Mouse (Mus musculus) heart, embryonic 16.5 days (tissue): ENCODE data around the gene Psmb11. TPM values are rescaled to one million over a fixed set of nuclear protein-coding genes. Genes with fewer than 3 reads are reported as not detected.

Experiments used
- ATAC-seq: fragments of 200-750 bp; cut with Nextera tagmentation; replicated peaks from 2 replicates; pipeline ENCODE4 v1.8.0; 2017; ENCODE audit warnings: moderate number of reproducible peaks; ENCODE audit not compliant: insufficient read depth, low FRiP score; ENCODE audit errors: extremely low read depth
- H3K27ac ChIP-seq: fragments of 300-500 bp; sonication (generic); 2 replicates; pipeline ENCODE4 v1.5.1; 2014; ENCODE audit warnings: mild to moderate bottlenecking, low read length, control low read depth, moderate library complexity
- H3K27me3 ChIP-seq: fragments of 300-500 bp; sonication (generic); 2 replicates; pipeline ENCODE4 v1.6.1; 2014; ENCODE audit warnings: low read length, mixed read lengths; ENCODE audit not compliant: control insufficient read depth, insufficient read depth
- H3K36me3 ChIP-seq: fragments of 300-500 bp; sonication (generic); 2 replicates; pipeline ENCODE4 v1.6.1; 2014; ENCODE audit not compliant: control insufficient read depth, insufficient read depth
- H3K4me1 ChIP-seq: fragments of 300-500 bp; sonication (generic); 2 replicates; pipeline ENCODE4 v1.6.1; 2014; ENCODE audit warnings: low read length, mixed read lengths; ENCODE audit not compliant: control insufficient read depth, insufficient read depth
- H3K4me2 ChIP-seq: fragments of 300-500 bp; sonication (generic); 2 replicates; pipeline ENCODE4 v1.6.1; 2014; ENCODE audit warnings: low read depth, mild to moderate bottlenecking, control low read depth, low read length
- H3K4me3 ChIP-seq: fragments of 300-500 bp; sonication (generic); 2 replicates; pipeline ENCODE4 v1.5.1; 2014; ENCODE audit warnings: mild to moderate bottlenecking, control low read depth, low read length
- H3K9ac ChIP-seq: fragments of 300-500 bp; sonication (generic); 2 replicates; pipeline ENCODE4 v1.6.1; 2014; ENCODE audit warnings: low read length, control low read depth
- H3K9me3 ChIP-seq: fragments of 300-500 bp; sonication (generic); replicated peaks from 2 replicates; pipeline ENCODE4 v1.6.1; 2016; ENCODE audit warnings: low read length; ENCODE audit not compliant: control insufficient read depth
- WGBS: fragments of 180-500 bp; shearing (Covaris S2); extraction: QIAGEN DNeasy Blood & Tissue Kit; methylation state at CpG from one replicate; pipeline ENCODE4 v1.1.7; 2014; 5-methylcytosine and 5-hydroxymethylcytosine counted together
- polyA plus RNA-seq: library from polyadenylated mRNA; unstranded; fragments of >200 nt; fragmentation: Nextera tagmentation; extraction: Ambion mirVana; gene quantifications from 2 replicates; pipeline ENCODE4 v1.2.1, GENCODE M21; 2015

The Psmb11 gene
- 9.5 and 22.3 TPM in 2 replicates for polyA plus RNA-seq

DNA sequence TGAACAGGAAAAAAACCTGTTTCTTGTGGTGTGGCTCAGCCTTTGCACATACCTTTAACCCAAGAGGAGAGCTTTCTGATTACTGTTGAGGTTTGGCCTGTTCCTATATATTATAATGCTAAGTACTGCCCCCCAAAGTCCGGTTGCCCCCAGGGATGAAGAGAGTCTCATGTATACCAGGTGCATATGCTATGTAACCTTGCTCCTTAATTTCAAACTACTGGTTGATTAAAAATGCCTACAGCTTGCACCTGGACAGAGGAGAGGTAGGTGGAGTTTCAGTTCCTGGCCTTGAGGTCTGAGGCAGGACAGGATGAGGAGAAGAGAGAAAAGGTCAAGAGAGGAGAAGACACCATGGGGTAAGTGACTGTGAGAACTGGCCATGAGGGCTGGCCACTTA, at the start of gene Psmb11:
Gene Psmb11, plus strand, starts transcription at position 301 of the 400 bp plus-strand sequence.
- Histone ChIP-seq H3K4me3 (no peak within 1 kb of the TSS), H3K9me3 (no peaks in the 10 kb centered on the region), H3K9ac (no peak within 1 kb of the TSS), H3K27ac (no peak within 1 kb of the TSS), H3K27me3 (no peaks in the 10 kb centered on the region), H3K4me2 (no peak within 1 kb of the TSS), H3K36me3 (peaks cover 2% of the 10 kb centered on the region; the same call in 1 of the 2 replicates), H3K4me1 (peaks cover 7% of the 10 kb centered on the region)
- WGBS: 76% methylated on average over 1 of the region's 1 CpGs
- no peak for ATAC-seq

DNA sequence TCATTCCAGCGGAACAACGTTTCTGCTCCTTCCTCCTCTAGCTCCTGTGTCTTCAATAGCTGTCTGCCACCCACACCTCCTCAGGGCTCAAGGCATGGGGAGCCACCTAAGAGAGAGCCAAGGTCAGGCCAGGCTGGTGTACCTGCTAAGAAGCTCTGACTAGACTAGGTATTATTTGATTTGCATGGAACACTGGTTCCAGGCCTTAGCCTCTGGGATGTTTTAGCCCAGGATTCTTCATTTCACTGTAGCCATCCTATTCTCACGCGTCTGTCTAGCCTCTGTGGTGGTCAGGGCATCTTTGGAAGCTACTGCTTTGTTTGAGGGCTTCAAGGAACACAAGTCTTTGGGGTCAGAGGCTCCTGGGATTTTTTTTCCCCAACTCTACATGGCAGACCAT, 49.1 kb upstream of the Psmb11 start:
- Histone ChIP-seq H3K4me2 (peak overlapping the region; percentile 86), H3K4me1 (peaks cover 48% of the 10 kb centered on the region), H3K9ac (peak overlapping the region; percentile 88), H3K27me3 (no peaks in the 10 kb centered on the region), H3K4me3 (no peak overlapping the region), H3K36me3 (peaks cover 23% of the 10 kb centered on the region), H3K27ac (peak overlapping the region; percentile 92), H3K9me3 (no peaks in the 10 kb centered on the region)
- 55% methylated on average over 4 of the region's 4 CpGs for WGBS
- ATAC-seq: no peak

DNA sequence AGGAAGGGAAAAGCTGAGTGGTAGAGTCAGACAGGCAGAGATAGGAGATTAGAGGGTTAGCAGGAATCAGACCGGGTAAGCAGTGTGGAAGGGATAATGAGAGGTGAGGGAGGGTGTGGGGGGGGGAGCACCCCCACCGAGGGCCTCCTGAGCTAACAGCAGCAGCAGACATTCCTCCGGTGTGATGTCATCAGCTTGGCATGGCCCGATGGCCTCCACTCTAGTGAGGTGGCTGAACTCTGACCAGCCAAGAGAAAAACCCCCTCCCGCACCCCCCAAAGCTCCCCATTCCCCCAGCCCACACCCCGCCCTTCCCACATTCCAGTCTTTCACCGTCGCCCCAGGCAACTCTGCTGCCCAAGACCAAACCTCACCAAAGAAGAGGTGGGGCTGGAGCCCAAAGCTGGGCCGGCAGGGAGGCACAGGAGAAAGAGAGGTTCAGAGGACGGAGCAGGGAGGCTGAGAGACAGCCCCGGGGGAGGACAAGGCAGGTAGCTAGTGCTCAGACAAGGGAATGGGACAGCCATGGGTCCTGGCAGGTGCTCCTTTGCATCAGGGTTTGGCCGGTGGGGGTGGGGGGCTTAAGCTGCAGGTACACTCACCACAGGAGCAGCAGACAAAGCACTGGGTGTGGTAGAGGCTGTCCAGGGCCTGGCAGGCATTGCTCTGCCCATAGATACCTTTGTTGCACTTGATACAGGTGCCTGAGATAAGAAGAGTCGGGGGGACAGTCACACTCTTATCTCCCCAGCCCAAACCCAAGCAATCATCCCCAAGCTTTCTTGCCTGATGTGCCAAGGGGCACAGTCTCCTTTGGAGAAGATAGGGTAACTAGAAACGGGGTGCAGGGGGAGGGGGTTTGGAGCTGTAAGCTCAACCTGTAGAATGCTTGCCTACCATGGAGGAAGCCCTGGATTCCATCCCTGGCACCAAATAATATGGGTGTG, 48.2 kb upstream of the Psmb11 start:
- H3K27me3 ChIP-seq: no peaks in the 10 kb centered on the region
- H3K4me2 ChIP-seq: peak overlapping the region; percentile 86
- peak overlapping the region; percentile 88 for H3K9ac ChIP-seq
- H3K36me3 ChIP-seq: peaks cover 21% of the 10 kb centered on the region
- peak; percentile 42 for ATAC-seq
- H3K4me1 ChIP-seq: peaks cover 48% of the 10 kb centered on the region
- H3K27ac ChIP-seq: peak overlapping the region; percentile 92
- no peaks in the 10 kb centered on the region for H3K9me3 ChIP-seq
- H3K4me3 ChIP-seq: peak overlapping the region; percentile 63
- 17% methylated on average over 14 of the region's 14 CpGs for WGBS

DNA sequence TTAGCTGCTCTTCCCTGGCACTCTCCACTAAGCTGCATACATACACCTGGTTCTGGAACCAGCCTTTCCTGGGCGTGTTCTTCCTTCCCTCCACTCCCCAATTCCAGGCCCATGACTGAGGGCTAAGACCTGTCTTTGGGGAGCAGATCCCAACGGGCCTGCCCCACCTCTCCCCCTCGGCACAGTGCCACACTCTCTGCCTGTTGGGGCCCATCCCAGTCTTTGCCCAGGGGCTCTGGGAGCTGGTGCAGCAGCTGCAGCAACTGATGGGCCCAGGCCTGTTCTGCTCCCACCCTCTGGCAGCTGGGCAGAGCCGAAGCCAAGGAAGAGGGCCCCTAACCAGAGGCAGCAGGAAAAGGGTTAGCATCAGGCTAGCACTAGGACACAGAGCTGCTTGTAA, 47.0 kb upstream of the Psmb11 start:
- 14% methylated on average over 4 of the region's 4 CpGs for WGBS
- peaks cover 50% of the 10 kb centered on the region for H3K4me1 ChIP-seq
- peak overlapping the region; percentile 86 for H3K4me2 ChIP-seq
- H3K36me3 ChIP-seq: peaks cover 12% of the 10 kb centered on the region
- ATAC-seq: no peak
- H3K9ac ChIP-seq: peak overlapping the region; percentile 88
- H3K4me3 ChIP-seq: peak overlapping the region; percentile 63
- peak overlapping the region; percentile 92 for H3K27ac ChIP-seq
- no peaks in the 10 kb centered on the region for H3K9me3 ChIP-seq
- no peaks in the 10 kb centered on the region for H3K27me3 ChIP-seq

DNA sequence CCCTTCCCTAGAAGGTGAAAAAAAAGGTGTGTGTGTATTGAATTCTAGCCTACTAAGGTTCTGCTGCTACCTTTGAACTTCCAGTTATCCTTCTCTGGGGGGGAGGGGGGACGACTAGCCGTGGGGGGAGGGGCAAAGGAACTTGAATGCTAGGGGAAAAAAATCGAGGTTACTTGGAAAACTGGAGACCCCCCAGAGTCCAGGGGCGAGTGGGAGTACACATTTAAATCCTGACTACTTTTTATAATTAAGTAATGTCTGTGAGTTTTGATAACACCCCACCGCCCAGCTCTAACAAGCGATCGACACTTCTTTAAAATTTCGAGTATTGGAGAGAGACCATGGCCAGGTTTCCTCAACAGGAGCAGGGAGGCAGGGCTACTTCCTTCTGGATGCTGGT, 46.2 kb upstream of the Psmb11 start:
- peak overlapping the region; percentile 63 for H3K4me3 ChIP-seq
- H3K27me3 ChIP-seq: no peaks in the 10 kb centered on the region
- WGBS: 4% methylated on average over 8 of the region's 8 CpGs
- peaks cover 43% of the 10 kb centered on the region for H3K4me1 ChIP-seq
- H3K9me3 ChIP-seq: no peaks in the 10 kb centered on the region
- H3K9ac ChIP-seq: peak overlapping the region; percentile 88
- H3K36me3 ChIP-seq: peaks cover 10% of the 10 kb centered on the region
- ATAC-seq: no peak
- H3K27ac ChIP-seq: peak overlapping the region; percentile 92
- H3K4me2 ChIP-seq: peak overlapping the region; percentile 86

DNA sequence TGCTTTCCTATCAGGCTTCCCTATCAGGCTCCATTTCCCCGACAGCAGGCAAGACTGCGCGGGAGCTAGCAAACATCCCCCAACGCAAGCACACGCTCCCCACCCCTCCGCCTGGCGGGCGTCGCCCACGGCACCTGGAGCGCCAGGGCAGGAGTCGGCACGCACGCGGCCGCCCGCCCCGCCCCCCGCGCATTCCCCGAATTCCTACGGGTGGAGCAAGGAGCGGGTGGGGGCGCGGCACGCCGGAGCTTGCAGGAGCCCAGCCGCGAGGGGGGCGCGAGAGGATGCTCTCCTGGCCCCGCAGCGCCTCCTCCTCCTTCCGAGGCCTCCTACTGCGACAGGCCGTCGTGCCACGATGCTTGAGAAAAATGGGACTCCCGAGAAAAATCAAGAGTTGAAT, 45.6 kb upstream of the Psmb11 start:
- 1% methylated on average over 39 of the region's 39 CpGs for WGBS
- no peaks in the 10 kb centered on the region for H3K27me3 ChIP-seq

DNA sequence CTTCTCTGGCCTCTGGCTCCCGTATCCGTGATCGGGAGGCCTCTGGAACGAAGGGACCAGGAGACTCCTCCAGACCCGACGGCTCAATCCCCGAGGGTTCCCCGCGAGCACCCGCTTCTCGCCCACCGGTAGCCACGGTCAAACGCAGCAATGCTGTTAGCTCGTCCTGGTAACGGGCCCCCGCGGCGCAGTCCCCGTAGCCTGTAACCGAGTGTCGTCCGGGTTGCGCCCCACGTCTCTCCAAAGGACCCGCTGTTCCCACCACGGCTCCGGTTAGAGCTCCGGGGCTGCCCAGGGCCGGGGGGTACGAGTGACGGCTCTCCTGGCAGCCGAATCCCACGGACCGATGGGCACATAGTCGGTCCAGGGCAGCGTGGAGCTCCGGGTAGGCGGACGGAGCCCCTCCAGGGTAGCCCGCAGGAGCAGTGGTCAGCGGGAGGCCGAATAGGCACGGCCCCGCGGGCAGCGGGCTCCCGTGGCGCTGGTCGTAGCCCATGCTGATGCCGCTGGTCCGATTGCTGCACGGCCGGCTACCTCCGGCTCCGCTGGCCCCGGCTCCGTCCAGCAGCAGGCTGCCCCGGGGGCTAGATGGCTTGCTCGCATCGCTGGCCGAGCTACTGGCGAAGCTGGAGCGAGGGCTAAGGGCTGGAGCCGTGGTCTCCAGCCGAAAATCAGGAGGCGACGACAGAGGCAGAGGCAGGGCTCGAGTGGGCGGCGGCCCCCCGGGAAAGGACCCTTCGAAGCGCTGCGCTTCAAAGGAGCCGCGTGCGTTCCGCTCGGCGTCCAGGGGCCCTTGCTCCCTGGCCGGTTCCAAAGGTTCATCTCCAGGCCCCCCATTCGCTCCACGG, 44.8 kb upstream of the Psmb11 start:
- under 1% methylated on average over 84 of the region's 84 CpGs for WGBS
- Histone ChIP-seq H3K27me3 (no peaks in the 10 kb centered on the region), H3K4me3 (peak overlapping the region; percentile 63), H3K4me1 (peaks cover 43% of the 10 kb centered on the region), H3K27ac (peak overlapping the region; percentile 96), H3K9me3 (no peaks in the 10 kb centered on the region), H3K4me2 (peak overlapping the region; percentile 86), H3K9ac (peak overlapping the region; percentile 88), H3K36me3 (no peaks in the 10 kb centered on the region)
- no peak for ATAC-seq

More for the DNA sequence above, 45.6 kb upstream of the Psmb11 start:
- H3K4me1 ChIP-seq: peaks cover 43% of the 10 kb centered on the region
- peak overlapping the region; percentile 86 for H3K4me2 ChIP-seq
- peaks cover 7% of the 10 kb centered on the region for H3K36me3 ChIP-seq
- peak; percentile 61 for ATAC-seq
- no peaks in the 10 kb centered on the region for H3K9me3 ChIP-seq
- H3K27ac ChIP-seq: peak overlapping the region; percentile 96
- peak overlapping the region; percentile 63 for H3K4me3 ChIP-seq
- H3K9ac ChIP-seq: peak overlapping the region; percentile 88

DNA sequence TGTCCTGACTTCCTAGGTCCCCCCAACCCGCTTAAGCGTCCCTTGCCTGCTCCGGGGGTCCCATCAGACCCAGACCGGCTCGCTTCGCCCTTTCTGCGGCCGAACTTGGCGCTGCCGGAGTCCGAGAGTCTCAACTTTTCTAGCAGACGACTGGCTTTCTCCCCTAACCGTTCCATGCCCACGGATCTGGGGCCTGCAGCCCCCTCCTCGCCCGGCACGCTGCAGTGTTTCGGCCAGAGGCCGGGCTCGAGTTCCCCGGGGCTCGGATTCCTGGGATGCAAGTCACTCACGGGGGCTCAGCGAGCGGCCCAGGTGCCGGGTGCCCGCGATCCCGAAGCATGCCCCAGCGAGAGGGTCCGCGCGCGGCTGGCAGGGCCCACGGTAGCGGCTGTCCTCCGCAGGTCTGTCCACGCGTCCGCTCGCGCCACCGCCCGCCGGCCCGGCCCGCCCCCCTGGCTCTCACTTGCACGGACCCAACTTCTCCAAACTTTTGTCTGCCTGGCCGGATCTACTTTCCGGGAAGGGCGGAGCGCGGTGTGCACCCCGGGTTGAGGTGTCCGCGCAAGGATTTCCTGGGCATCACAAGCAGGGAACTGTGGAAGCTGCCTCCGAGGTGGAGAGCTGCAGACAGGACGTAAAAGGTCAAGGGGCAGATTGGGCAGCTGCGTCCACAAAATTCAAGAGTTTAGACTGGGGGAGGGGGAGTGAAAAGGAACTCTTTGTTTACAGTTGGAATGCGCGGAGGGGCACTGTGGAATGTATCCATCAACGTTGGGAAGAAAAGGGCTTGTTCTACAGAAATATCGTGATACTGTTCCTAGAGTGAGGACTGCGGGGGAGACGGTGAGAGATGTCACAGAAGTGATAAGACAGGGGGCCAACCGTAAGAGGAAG, 43.9 kb upstream of the Psmb11 start, which contains the start of gene Ajuba:
Gene Ajuba, minus strand, starts transcription at position 470 of the 894 bp plus-strand sequence.
- Histone ChIP-seq H3K4me3 (peak within 1 kb of the TSS; percentile 63), H3K9me3 (no peaks in the 10 kb centered on the region), H3K4me2 (peak within 1 kb of the TSS; percentile 86), H3K27me3 (no peaks in the 10 kb centered on the region), H3K27ac (peak within 1 kb of the TSS; percentile 96), H3K9ac (peak within 1 kb of the TSS; percentile 88), H3K4me1 (peaks cover 36% of the 10 kb centered on the region), H3K36me3 (no peaks in the 10 kb centered on the region)
- ATAC-seq: peak; percentile 69
- WGBS: under 1% methylated on average over 66 of the region's 66 CpGs
